ENCODE assay signal across 1 mouse cellular context in the genomic region with DNA sequence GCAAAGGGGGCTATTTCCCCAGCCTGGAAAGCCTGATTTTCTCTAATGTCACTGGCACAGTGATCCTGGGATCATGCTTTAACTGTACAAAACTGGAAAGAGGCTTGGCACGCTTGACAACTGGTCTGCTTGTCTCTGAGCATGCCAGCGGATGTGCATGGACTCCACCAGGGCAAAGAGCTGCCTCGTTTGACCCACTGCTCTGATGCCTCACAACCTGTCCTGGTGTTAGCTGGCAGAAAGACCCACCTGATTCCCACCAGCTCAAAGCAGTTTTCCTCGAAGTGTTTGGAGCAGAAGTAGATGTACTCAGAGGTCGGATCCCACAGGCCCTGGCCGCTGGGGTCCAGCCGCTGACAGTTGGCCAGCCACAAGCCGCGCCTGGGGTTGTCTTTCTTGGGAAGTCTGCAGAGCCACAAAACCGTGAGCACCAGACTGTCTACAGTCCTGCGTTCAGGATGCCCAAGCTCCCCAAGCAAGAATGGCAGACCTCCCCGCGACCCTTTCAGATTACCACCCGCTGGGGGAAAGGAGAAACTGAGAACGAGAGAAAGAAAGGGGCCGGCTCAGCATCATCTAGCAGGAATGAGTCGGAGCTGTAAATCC.
TF ChIP-seq lines count a peak whose summit lies in the region.

No protein-coding gene starts in this region.

TF ChIP-seq in MEL, 35 proteins besides CTCF, POLR2A, EP300 and RAD21 (continued from another document):
- no peak for TF ChIP-seq ELF1 (IDR thresholded peaks at IDR 0.05; ENCODE audit: low read depth, low read length)
- TF ChIP-seq MAZ (IDR thresholded peaks at IDR 0.05; ENCODE audit: low read depth, low read length), result no peak
- no peak for TF ChIP-seq NRF1 (IDR thresholded peaks at IDR 0.05; ENCODE audit: insufficient read depth, low read depth, low read length, poor library complexity, severe bottlenecking)
- no peak for TF ChIP-seq MAX (IDR thresholded peaks at IDR 0.05; ENCODE audit: low read length)
- no peak for TF ChIP-seq UBTF (IDR thresholded peaks at IDR 0.05; ENCODE audit: borderline replicate concordance, insufficient read depth, low read depth, low read length)
- TF ChIP-seq BHLHE40 (IDR thresholded peaks at IDR 0.05; ENCODE audit: borderline replicate concordance, low read depth, low read length), result no peak
- no peak for TF ChIP-seq ZKSCAN1 (IDR thresholded peaks at IDR 0.05; ENCODE audit: low read depth, low read length)
- TF ChIP-seq TCF12 (IDR thresholded peaks at IDR 0.05; ENCODE audit: low read depth, low read length), result no peak
